Mouse (Mus musculus) c-Kit-positive CD71-positive TER-119-positive erythroid progenitor cells, embryonic 14.5 days (primary cell): ENCODE measurements around the gene Akt1s1.

Experiments
- DNase-seq: peaks from one replicate; pipeline ENCODE4 v3.0.0-alpha.2; 2013; ENCODE audit warnings: low spot score

Gene Akt1s1

GRCm38 (mm10) chr7:44826771-44827170 lies 22.0 kb upstream of the Akt1s1 start:
- DNase-seq, result no peak

DNA sequence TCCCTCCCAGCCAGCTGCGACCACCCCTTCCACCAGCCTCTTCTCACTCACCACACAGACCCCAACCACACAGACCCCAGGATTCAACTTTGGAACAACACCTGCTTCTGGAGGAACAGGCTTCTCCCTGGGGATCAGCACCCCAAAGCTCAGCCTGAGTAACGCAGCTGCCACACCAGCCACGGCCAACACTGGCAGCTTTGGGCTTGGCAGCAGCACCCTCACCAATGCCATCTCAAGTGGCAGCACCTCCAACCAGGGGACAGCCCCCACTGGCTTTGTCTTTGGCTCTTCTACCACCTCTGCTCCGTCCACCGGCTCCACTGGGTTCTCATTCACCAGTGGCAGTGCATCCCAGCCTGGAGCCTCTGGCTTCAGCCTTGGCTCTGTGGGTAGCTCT lies 20.1 kb upstream of the Akt1s1 start:
- DNase-seq, result no peak

DNA sequence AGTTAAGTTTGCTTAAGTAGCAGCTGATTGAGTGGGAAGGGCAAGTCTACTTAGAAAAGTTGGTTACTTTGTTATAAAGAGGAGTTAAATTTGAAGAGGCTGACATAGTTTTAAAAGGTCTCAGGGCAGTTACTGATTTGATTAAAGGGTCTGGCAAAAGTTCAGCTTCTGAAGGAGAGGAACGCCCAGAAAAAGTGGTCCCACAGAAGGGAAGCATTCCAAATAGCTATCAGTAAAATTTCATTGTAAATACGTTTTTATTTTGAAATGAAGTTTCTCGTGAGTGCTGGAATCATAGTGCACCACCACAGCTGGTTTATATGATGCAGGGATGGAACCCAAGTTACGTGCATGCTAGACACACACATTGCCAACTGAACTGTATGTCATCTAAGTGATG lies 16.0 kb upstream of the Akt1s1 start:
- no peak for DNase-seq

- no peak for DNase-seq
These were observed 13.3 kb upstream of the Akt1s1 start for GRCm38 (mm10) chr7:44835373-44836015.

DNA sequence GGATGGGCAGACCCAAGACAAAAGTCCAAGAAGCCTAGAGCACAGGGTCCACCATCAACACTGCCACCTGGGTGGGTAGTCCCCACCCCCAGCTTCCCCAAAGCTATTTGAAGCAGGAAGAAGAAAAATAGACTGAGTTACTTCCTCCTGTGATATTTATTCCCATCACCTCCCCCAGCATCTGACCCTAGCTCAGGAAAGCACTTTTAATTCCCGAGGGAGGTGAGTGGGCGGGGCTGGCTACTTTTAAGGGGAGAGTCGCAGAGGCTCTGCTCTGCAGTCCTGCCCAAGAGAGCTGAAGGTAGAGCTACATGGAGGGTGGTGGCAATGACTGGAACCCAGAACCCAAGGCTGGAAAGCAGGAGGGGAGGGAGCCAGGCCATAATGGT lies 12.8 kb upstream of the Akt1s1 start:
- no peak for DNase-seq

- DNase-seq, result no peak
These were observed 12.3 kb upstream of the Akt1s1 start for GRCm38 (mm10) chr7:44836423-44837053.

DNA sequence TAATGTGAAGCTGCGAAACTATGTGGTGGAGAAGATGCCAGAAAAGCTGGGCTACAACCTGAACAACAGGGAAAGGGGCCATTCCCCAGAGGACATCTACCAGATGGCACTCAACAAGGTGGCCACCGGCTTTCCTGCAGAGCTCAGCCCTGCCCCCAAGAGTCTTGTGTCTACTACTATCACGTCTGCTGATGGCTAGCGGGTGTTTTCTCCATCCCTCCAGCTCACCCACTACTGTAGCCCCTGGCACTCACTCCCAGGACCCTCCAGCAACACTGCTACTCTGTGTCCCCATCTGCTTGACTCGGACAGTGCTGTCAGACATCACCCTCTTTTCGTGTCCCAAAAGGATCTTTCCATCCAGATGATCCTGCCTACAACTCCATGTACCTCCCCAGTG lies 10.7 kb upstream of the Akt1s1 start:
- DNase-seq, result no peak

DNA sequence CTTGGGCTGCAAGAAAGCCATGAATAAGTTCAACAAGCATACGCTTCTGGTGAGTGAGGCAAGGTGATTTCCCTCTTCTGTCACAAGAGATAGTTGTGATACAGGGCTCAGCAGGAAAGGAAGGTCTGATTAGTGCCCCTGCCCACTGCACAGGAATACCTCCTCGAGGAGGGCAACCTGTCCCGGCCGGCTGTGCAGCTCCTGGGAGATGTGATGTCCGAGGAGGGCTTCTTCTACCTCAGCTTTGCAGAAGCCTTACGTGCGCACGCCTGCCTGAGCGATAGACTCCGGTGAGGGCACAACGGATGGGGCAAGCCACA lies 9.7 kb upstream of the Akt1s1 start:
- no peak for DNase-seq

GRCm38 (mm10) chr7:44839491-44840191 lies 9.2 kb upstream of the Akt1s1 start:
- DNase-seq, result no peak

GRCm38 (mm10) chr7:44840426-44840825 lies 8.4 kb upstream of the Akt1s1 start:
- DNase-seq, result no peak

DNA sequence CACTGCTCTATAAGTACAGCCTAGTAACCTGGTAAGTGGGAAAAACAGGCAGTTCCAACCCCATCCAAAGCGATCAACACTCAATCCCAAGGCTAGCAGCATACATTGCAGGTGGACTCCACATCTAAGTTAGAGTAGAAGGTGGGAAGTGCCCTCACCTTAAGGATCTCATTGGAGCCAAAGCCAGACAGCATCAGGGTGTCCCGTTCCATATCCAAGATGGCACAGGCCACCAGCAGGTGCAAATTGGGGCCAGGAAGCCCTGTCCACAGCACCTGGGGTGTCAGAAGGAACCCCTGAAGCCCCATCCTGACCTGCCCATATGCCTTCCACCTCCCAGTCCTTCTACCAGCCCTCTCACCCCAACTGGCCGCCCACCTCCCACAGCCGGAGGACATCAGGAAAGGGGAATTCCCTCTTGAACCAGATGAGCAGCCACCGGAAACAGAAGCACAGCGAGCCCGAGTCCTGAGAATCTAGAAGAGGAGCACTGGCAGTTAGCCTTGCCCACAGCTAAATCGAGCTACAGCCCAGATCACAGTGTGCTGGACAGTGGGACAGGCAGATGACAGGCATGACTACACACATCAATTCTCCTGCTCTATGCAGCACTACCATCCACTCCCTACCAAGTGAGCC lies 6.8 kb upstream of the Akt1s1 start:
- DNase-seq, result no peak

- DNase-seq, result no peak
These were observed 3.8 kb upstream of the Akt1s1 start for GRCm38 (mm10) chr7:44845006-44845405.

- no peak for DNase-seq
These were observed 2.0 kb upstream of the Akt1s1 start for GRCm38 (mm10) chr7:44846804-44847203.

DNA sequence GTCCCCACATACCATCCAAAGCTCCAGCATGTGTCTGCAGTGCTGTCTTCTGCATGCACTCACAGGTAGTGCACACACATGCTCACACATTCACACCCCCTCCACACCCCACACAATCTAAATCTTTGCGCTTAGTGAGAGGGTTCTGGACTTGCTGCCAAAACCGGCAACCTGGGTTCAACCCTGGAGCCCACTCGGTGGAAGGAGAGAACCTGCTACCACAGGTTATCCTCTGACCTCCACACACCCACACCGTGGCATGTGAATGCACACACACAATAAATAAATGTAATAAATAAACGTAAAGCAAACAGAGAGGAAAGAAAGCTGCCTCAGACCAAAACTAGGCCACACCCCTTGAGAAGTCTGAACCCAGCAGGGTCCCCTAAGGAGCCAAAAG lies 1.0 kb upstream of the Akt1s1 start:
- no peak for DNase-seq

DNA sequence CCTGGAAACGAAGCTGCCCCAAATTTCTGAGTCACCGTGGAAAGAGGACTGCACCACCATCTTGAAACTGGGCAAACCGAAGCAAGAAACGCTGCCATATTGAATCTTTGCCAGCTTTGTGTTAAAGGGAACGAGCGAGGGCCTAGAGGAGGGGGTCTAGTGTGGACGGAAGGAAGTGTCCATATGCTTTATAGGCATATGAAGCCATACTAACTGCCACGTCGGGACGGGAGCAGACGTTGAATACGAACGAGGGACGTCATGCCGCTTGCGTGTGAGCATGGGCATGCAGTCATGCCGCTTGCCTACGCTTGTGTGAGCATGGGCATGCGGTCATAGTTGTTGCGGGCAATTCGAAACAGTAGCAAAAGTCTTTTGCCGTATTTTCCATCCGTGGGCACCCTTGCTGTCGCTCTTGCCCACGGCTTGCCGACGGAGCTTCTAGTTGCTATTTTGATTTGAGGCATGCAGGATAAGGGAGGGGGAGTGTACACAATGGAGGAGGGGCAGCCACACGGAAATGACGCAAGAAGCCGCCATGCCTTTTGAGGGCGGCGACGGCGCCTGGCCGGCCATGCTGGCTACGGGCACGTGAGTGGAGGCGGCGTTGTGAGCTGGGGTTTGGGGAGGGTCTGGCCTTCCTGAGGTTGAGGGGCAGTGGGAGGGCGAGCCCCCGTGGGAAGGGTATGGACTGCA lies 773 bp downstream of the Akt1s1 start:
- DNase-seq, result peak; percentile 89

- DNase-seq, result peak; percentile 70
These were observed 1.4 kb downstream of the Akt1s1 start for GRCm38 (mm10) chr7:44850146-44850545.

- no peak for DNase-seq
These were observed 2.2 kb downstream of the Akt1s1 start for GRCm38 (mm10) chr7:44850789-44851624.

- no peak for DNase-seq
These were observed 2.9 kb downstream of the Akt1s1 start for GRCm38 (mm10) chr7:44851625-44852234.

DNA sequence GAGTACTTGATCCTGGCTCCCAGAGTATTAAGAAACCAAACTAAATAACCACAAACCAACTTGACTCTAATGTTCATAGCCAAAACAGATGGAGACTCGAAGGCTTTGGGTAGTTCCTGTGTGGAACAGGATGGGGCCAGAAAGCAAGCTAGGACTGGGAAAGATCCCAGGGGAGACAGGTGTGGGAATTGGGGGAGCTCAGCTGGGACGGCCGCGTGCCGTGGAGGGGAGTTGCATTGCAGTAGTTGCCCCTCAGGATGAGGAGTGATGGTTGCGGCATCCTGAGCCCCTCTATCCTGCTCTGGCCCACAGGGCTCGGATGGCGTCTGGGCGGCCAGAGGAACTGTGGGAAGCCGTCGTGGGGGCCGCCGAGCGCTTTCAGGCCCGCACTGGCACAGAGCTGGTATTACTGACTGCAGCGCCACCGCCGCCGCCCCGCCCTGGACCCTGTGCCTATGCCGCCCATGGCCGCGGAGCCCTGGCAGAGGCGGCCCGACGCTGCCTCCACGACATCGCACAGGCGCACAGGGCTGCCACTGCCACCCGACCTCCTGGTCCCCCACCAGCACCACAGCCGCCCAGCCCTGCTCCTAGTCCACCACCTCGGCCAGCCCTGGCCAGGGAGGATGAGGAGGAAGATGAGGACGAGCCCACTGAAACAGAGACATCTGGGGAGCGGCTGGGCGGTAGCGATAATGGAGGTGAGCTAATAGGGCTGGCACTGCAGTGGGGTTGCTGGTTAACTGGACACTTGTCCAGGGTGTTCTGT lies 3.7 kb downstream of the Akt1s1 start:
- no peak for DNase-seq

DNA sequence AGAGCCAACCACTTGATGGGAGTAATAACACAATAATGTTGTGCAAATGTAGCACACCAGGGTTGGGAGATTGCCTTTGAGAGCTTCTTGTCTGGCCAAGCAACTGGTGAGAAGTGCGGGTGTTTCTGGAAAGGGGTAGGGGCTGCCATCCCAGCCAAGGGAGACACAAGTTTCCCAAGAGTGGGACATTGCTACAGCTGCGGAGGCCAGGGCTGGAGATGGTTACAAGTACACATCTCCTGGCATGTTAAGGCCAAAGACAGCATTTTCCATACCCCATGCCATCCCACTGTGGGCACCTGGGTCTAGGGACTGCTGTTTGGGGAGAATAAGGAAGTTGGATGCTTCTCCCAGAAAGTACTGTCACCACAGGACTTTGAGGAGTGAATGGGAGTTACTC lies 4.3 kb downstream of the Akt1s1 start:
- DNase-seq, result no peak
